Mouse (Mus musculus): ENCODE data around the gene Npdc1. TPM values are rescaled to one million over a fixed set of nuclear protein-coding genes. Genes with fewer than 3 reads are reported as not detected.
"Not testable (repeated sequence)": the region's sequence is repeated elsewhere in the genome, so short reads cannot be mapped to it uniquely, and the experiment has no call there.

Gene Npdc1
- polyA plus RNA-seq, 1 experiment from 2014 or later, result 4.5 TPM

DNA sequence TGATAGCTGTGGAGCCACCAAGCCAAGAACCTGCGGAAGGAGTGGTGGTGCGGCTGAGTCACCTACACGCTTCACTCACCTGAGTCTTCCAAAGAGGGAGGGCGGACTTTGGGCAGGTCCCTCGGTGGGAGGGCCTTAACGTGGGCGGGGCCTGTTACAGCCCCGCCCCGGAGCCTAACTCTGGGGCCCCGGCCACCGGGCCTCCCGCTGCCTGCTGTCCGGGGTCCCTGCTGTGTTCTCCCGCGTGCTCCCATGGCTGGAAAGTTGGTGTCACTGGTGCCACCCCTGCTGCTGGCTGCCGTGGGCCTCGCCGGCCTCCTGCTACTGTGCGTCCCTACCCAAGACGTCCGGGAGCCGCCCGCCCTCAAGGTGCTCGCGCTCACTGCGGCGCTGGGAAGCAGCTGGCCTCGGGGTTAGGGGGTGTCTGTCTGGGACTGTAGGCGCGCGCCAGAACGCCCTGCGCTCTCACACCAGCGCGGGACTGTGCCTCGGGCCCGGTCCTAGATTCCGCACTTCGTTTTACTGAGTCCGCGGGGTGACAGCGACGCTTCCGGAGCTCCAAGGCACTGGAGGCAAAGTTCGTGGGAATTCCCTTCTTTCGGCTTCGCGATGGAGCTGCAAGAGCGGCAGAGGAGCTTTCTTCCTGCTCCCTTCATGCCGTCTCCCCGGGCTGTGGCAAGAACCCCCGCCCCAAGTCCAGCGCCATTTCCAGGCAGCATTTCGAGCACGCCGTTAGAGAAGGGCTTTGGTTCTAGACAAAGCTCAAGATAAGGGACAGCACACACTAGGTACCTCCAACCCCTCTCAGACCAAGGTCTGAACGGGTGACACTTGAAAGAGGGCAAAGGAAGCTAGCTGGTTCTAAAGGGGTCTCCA, 3.2 kb upstream of the Npdc1 start, which contains the start of gene Entpd2:
Entpd2 (plus strand) TSS at position 154 of the 876 bp plus-strand sequence.
- 3% methylated on average over 57 of the region's 57 CpGs for WGBS (ENCODE audit: insufficient replicate concordance)
- Histone ChIP-seq H3K27me3 (peaks cover 79% of the 10 kb centered on the region), H3K4me3 (replicated peaks) (peak within 1 kb of the TSS; percentile 49), H3K9me3 (replicated peaks) (no peaks in the 10 kb centered on the region), H3K4me1 (replicated peaks) (peaks cover 13% of the 10 kb centered on the region), H3K36me3 (replicated peaks) (no peaks in the 10 kb centered on the region), H3K27ac (replicated peaks) (no peak within 1 kb of the TSS), H3K9ac (no peak within 1 kb of the TSS), H3K4me2 (peak within 1 kb of the TSS; percentile 73)
- ATAC-seq (ENCODE audit: insufficient read depth), result peak; percentile 37; the same call in 1 of the 2 replicates

DNA sequence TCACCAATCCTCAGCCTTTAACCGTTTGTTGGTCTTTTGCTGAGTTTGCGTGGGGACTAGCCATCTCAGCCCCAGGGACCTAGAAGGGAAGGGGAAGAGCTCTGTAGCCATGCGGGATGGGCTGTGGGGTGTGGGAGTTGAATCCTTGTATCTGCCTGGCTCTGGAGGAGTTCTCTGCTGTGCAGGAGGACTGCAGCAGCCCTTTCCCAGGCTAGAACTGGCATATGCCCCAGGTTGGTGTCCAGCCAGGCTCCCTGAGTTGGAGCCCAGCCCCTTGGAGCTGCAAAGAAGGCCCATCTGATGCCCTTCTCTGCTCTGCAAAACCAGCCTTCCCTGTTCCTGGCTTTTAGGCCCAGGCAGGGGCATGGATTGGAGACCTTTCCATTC, 2.6 kb upstream of the Npdc1 start:
- no peak for ATAC-seq (ENCODE audit: insufficient read depth)
- peak overlapping the region; percentile 73 for H3K4me2 ChIP-seq
- H3K9ac ChIP-seq, result no peak overlapping the region
- H3K4me1 ChIP-seq (replicated peaks), result peaks cover 13% of the 10 kb centered on the region
- no peaks in the 10 kb centered on the region for H3K36me3 ChIP-seq (replicated peaks)
- no peaks in the 10 kb centered on the region for H3K9me3 ChIP-seq (replicated peaks)
- H3K4me3 ChIP-seq (replicated peaks), result no peak overlapping the region
- peaks cover 85% of the 10 kb centered on the region for H3K27me3 ChIP-seq
- 16% methylated on average over 3 of the region's 3 CpGs for WGBS (ENCODE audit: insufficient replicate concordance)
- H3K27ac ChIP-seq (replicated peaks), result no peak overlapping the region

DNA sequence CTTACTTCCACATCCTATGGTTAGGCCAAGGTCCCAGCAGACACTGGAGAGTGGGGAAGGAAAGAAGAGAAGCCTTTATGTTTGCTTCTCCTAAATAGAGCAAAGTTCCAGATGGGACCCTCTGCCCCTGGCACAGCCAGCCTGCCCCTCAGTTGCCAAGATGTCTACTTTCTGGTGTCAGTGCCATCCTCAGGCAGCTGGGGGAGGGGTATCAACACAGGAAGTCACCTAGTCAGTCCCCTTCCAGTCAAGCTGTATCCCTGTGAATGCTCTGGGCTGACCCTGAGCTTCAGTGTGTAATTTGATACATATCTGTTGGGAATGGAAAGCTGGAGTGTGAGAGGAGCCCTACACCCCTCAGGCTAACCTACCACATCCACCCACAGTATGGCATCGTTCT, 2.1 kb upstream of the Npdc1 start:
- Histone ChIP-seq H3K9ac (no peak overlapping the region), H3K36me3 (replicated peaks) (no peaks in the 10 kb centered on the region), H3K4me3 (replicated peaks) (no peak overlapping the region), H3K4me1 (replicated peaks) (peaks cover 13% of the 10 kb centered on the region), H3K4me2 (no peak overlapping the region), H3K27me3 (peaks cover 89% of the 10 kb centered on the region), H3K27ac (replicated peaks) (no peak overlapping the region), H3K9me3 (replicated peaks) (no peaks in the 10 kb centered on the region)
- ATAC-seq (ENCODE audit: insufficient read depth), result no peak
- WGBS (ENCODE audit: insufficient replicate concordance), result 38% methylated on average over 1 of the region's 1 CpGs

DNA sequence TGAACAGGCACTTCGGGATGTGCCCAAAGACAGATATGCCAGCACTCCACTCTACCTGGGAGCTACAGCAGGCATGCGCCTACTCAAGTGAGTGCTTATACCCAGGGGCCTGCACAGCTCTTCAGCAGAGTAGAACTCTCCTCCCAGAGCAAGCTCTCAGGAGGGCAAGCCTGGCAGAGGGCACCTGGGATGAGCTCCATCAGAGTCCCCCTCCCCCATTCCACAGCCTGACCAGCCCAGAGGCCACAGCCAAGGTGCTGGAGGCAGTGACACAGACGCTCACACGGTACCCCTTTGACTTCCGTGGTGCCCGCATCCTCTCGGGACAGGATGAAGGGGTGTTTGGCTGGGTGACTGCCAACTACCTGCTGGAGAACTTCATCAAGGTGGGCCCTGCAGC, 1.1 kb upstream of the Npdc1 start:
- Histone ChIP-seq H3K36me3 (replicated peaks) (no peaks in the 10 kb centered on the region), H3K27me3 (peaks cover 100% of the 10 kb centered on the region), H3K27ac (replicated peaks) (no peak overlapping the region), H3K4me1 (replicated peaks) (peaks cover 16% of the 10 kb centered on the region), H3K4me2 (no peak overlapping the region), H3K9me3 (replicated peaks) (no peaks in the 10 kb centered on the region), H3K4me3 (replicated peaks) (no peak overlapping the region), H3K9ac (no peak overlapping the region)
- ATAC-seq (ENCODE audit: insufficient read depth), result no peak
- WGBS (ENCODE audit: insufficient replicate concordance), result 71% methylated on average over 7 of the region's 7 CpGs

DNA sequence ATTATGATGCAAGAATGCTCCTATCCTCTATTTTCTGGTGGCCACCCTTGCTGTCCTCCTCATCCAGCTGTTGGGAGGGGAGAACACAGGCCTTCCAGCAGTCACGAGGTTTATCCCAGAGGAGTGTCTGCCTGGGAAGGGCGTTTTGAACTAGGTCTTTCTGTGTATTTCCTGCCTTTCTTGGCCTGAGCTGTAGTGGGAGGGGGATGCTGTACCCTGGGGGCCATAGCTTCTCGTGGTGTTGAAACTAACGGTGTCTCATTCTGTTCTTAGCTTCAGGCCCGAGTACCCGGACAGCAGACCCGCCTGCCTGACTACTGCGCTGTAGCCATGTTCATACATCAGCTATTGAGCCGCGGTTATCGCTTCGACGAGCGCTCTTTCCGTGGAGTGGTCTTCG, 1.1 kb downstream of the Npdc1 start:
- H3K9me3 ChIP-seq (replicated peaks), result no peaks in the 10 kb centered on the region
- H3K4me3 ChIP-seq (replicated peaks), result no peak overlapping the region
- peaks cover 99% of the 10 kb centered on the region for H3K27me3 ChIP-seq
- no peaks in the 10 kb centered on the region for H3K36me3 ChIP-seq (replicated peaks)
- peaks cover 19% of the 10 kb centered on the region for H3K4me1 ChIP-seq (replicated peaks)
- 22% methylated on average over 16 of the region's 16 CpGs for WGBS (ENCODE audit: insufficient replicate concordance)
- ATAC-seq (ENCODE audit: insufficient read depth), result no peak
- H3K27ac ChIP-seq (replicated peaks), result no peak overlapping the region
- no peak overlapping the region for H3K9ac ChIP-seq
- peak overlapping the region; percentile 33; the same call in 1 of the 2 replicates for H3K4me2 ChIP-seq

DNA sequence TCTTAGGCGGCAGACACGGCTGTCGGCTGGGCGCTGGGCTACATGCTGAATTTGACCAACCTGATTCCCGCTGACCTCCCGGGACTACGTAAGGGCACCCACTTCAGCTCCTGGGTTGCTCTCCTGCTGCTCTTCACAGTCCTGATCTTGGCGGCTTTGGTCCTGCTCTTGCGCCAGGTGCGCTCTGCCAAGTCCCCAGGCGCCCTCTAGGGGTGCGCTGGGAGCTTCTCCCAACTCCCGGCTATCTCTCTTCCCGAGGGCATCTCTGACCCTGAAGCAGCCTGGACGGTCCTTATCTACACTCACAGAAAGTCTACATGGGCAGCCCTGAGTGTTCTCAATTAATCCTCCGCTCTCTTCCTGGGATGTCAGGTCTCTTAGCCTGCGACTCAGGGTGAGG, 1.6 kb downstream of the Npdc1 start:
- no peaks in the 10 kb centered on the region for H3K36me3 ChIP-seq (replicated peaks)
- ATAC-seq (ENCODE audit: insufficient read depth), result no peak
- H3K4me1 ChIP-seq (replicated peaks), result peaks cover 16% of the 10 kb centered on the region
- no peak overlapping the region for H3K9ac ChIP-seq
- H3K4me3 ChIP-seq (replicated peaks), result no peak overlapping the region
- peak overlapping the region; percentile 33; the same call in 1 of the 2 replicates for H3K4me2 ChIP-seq
- H3K27ac ChIP-seq (replicated peaks), result no peak overlapping the region
- H3K9me3 ChIP-seq (replicated peaks), result no peaks in the 10 kb centered on the region
- WGBS (ENCODE audit: insufficient replicate concordance), result 4% methylated on average over 17 of the region's 17 CpGs
- peaks cover 99% of the 10 kb centered on the region for H3K27me3 ChIP-seq

DNA sequence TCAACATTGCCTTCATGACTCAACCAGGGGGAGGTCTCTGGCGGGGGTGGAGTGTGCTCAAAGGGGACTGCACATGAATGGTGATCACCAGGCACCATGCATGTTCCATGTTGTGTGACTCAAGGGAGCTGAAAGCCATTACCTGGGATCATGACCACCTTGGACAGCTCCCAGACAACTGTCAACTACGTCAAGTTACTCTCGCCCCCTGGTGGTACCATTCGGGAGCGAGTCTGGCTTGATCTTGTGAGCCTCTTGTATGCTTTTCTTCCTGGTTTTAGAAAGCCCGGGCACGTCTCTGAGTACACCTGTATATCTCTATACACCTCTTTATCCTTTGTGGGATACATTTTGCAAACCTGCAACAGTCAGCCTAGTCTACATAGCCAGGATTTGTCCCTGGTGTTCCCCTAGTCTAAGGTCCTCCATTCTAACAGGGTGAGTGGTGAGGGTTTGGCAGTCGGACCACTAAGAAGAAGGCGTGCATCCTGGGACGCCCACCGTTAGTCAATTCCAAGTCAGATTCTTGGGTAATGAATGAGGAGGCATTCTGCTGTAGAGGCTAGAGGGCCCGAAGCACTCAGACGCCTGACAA, 3.3 kb downstream of the Npdc1 start:
- Histone ChIP-seq H3K4me2 (peak overlapping the region; percentile 57), H3K9ac (no peak overlapping the region), H3K27ac (replicated peaks) (no peak overlapping the region), H3K4me3 (replicated peaks) (peak overlapping the region; percentile 47), H3K36me3 (replicated peaks) (no peaks in the 10 kb centered on the region), H3K4me1 (replicated peaks) (peaks cover 9% of the 10 kb centered on the region), H3K27me3 (peaks cover 98% of the 10 kb centered on the region), H3K9me3 (replicated peaks) (no peaks in the 10 kb centered on the region)
- WGBS (ENCODE audit: insufficient replicate concordance), result 2% methylated on average over 13 of the region's 13 CpGs
- ATAC-seq (ENCODE audit: insufficient read depth), result no peak; the same call in 1 of the 2 replicates

DNA sequence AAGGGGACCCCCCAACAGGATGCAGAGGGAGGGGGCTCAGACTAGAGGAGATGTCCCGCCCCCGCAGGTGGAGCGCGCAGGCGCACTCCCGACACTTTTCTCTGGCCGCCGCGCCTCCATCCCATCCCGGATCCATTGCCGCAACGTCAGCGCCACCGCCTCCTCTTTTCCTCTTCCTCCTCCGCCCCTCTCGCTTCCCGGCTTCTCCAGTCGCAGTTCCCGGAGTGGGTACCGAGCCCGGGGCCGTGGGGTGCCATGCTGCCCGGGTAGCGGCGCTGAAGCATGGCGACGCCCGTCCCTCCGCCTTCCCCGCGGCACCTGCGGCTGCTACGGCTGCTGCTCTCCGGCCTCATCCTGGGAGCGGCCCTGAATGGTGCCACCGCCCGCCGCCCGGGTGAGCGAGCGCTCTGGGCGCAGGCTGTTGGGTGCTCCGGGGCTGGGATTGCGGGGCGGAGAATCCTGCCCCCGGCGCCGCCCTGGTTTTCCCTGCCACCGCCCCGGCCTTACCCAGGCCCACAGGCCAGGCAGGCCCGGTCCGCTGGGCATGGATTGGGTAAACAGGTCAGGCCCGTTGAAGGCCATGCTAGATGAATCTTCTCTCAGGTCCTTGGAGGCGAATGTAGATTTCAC, 3.9 kb downstream of the Npdc1 start:
- H3K9ac ChIP-seq, result 0 out of 2 replicates have a peak overlapping the region, but pooled peaks have one; percentile 12
- no peaks in the 10 kb centered on the region for H3K9me3 ChIP-seq (replicated peaks)
- no peak for ATAC-seq (ENCODE audit: insufficient read depth)
- no peaks in the 10 kb centered on the region for H3K36me3 ChIP-seq (replicated peaks)
- peaks cover 9% of the 10 kb centered on the region for H3K4me1 ChIP-seq (replicated peaks)
- WGBS (ENCODE audit: insufficient replicate concordance), result 4% methylated on average over 54 of the region's 54 CpGs
- H3K27ac ChIP-seq (replicated peaks), result no peak overlapping the region
- H3K4me3 ChIP-seq (replicated peaks), result peak overlapping the region; percentile 47
- H3K4me2 ChIP-seq, result peak overlapping the region; percentile 57
- peaks cover 94% of the 10 kb centered on the region for H3K27me3 ChIP-seq

DNA sequence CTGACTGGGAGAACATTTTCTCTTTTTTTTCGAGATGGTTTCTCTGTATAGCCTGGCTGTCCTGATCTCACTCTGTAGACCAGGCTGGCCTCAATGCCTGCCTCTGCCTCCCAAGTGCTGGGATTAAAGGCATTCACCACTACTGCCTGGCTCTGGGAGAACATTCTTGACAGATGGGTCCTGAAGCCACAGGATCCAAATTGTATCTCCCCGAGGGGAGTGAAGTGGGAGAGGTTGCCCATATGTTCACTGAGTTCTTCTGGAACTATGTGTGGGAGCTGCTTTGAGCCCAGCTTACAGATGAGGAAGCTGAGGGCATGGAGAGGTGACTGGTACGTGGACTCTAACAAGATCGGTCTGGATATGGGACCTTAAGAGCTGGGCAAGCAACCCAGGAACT, 4.8 kb downstream of the Npdc1 start:
- no peak overlapping the region for H3K4me3 ChIP-seq (replicated peaks)
- no peak for ATAC-seq (ENCODE audit: insufficient read depth)
- no peak overlapping the region for H3K9ac ChIP-seq
- H3K4me2 ChIP-seq, result no peak overlapping the region
- peaks cover 91% of the 10 kb centered on the region for H3K27me3 ChIP-seq
- H3K36me3 ChIP-seq (replicated peaks), result no peaks in the 10 kb centered on the region
- no peak overlapping the region for H3K27ac ChIP-seq (replicated peaks)
- H3K9me3 ChIP-seq (replicated peaks), result no peaks in the 10 kb centered on the region
- peaks cover 9% of the 10 kb centered on the region for H3K4me1 ChIP-seq (replicated peaks)
- WGBS (ENCODE audit: insufficient replicate concordance), result 47% methylated on average over 4 of the region's 4 CpGs

DNA sequence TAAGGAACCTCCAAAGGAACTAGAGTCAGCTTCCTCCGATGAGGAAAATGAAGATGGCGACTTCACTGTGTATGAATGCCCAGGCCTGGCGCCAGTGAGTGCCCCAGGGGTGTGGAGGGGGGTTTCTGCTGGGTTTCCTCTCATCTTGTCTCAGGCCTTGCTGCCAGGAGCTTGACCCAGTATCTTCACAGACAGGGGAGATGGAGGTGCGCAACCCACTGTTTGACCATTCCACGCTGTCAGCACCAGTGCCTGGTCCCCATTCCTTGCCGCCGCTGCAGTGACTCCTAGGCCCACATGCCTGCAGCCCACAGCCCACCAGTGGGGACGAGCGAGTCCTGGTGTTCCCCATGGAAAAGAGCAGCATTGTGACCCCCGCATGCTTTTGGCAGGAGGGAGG, 9.8 kb downstream of the Npdc1 start:
- H3K4me2 ChIP-seq, result no peak overlapping the region
- H3K27me3 ChIP-seq, result peaks cover 44% of the 10 kb centered on the region
- no peaks in the 10 kb centered on the region for H3K36me3 ChIP-seq (replicated peaks)
- H3K4me1 ChIP-seq (replicated peaks), result no peaks in the 10 kb centered on the region
- WGBS (ENCODE audit: insufficient replicate concordance), result 69% methylated on average over 10 of the region's 10 CpGs
- no peaks in the 10 kb centered on the region for H3K9me3 ChIP-seq (replicated peaks)
- no peak overlapping the region for H3K4me3 ChIP-seq (replicated peaks)
- H3K27ac ChIP-seq (replicated peaks), result no peak overlapping the region
- H3K9ac ChIP-seq, result no peak overlapping the region
- ATAC-seq (ENCODE audit: insufficient read depth), result no peak

DNA sequence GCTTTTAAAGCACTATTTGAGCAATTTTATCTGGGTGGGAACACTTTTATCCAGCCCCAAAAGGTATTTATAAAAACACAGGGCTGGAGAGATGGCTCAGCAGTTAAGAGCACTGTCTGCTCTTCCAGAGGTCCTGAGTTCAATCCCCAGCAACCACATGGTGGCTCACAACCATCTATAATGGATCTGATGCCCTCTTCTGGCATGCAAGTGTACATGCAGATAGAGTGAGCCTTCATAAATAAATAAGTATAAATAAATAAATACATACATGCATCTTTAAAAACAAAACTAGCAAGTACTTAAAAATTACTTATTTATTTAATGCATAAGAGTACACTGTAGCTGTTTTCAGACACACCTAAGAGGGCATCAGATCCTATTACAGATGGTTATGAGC, 14.3 kb downstream of the Npdc1 start:
- not testable (repeated sequence) for H3K27me3 ChIP-seq; H3K36me3 ChIP-seq (replicated peaks); H3K9ac ChIP-seq; ATAC-seq (ENCODE audit: insufficient read depth); H3K4me1 ChIP-seq (replicated peaks); H3K4me3 ChIP-seq (replicated peaks); H3K9me3 ChIP-seq (replicated peaks); H3K27ac ChIP-seq (replicated peaks); H3K4me2 ChIP-seq

Measured in liver, embryonic 15.5 days (tissue).